Mouse (Mus musculus): ENCODE measurements around the gene Pagr1b.

Pagr1b gene

DNA sequence TGATC, at the start of gene Pagr1b:
Gene Pagr1b, minus strand, starts transcription at position 4 of the 5 bp plus-strand sequence.
- DNase-seq, result no peak

DNA sequence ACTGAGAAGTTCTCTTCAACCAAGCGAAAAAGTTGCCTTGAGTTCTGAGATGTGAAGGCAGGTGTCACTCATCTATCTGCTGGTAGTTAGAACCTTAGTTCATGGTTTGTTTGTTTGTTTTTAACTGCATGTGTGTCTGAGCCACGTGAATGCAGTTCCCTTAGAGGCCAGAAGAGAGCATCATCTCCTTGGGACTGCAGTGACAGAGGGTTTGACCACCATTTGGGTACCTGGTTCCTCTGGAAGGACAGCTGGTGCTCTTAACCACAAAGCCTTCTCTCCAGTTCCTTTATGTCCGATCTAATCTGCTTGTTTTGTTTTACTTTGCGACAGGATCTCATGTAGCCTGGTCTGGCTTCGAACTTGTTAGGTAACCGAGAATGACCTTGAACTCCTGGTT, 49.3 kb upstream of the Pagr1b start:
- no peak for DNase-seq

DNA sequence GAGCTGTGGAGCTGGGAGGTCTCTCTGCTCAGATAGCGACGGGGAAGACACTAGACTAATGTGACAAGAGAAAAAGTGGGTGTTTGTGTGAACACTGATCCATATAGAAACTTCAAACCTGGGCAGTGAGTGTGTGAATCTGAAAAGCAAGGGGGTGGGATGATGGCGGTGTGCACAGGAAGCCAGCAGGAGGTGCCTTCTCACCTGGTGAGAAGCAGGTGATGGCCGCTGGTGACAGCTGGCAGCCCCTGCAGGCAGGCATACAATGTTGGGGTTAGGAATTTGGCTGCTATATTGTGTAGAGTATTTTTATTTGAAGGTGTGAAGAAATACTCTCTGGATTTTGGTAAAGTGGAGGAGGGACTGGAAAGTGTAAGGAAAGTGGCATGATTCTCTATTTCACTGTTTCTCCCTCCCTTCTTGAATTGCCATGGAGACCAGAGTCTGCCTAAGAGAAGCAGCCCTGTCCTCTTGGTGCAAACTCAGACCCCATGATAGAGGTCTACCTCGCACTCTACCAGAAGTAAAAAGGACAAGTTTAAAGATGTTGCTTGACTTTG, 38.8 kb upstream of the Pagr1b start:
- DNase-seq, result no peak

- DNase-seq, result peak; percentile 94
These were observed 25.8 kb upstream of the Pagr1b start, which contains the start of gene Kif22 for GRCm38 (mm10) chr7:127041851-127042672. Kif22 (minus strand) TSS chr7:127042471.

GRCm38 (mm10) chr7:127031244-127031643, 15.0 kb upstream of the Pagr1b start:
- no peak for DNase-seq

DNA sequence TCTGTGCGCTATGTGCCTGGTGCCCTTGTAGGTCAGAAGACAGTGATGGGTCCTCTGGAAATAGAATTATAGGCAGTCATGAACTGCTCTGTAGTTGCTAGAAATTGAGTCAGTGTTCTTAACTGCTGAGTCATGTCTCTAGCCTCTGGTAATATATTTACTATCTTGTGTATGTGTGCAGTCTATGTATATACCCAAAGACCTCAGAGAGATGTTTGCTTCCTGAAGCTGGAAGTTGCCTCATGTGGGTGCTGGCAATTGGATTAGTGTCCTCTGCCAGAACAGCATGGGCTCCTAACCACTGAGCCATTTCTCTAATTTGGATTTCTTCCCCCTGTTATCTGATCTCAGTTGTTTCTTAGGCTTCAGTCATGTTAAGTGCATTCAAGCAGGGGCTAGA, 13.9 kb upstream of the Pagr1b start:
- DNase-seq, result no peak

DNA sequence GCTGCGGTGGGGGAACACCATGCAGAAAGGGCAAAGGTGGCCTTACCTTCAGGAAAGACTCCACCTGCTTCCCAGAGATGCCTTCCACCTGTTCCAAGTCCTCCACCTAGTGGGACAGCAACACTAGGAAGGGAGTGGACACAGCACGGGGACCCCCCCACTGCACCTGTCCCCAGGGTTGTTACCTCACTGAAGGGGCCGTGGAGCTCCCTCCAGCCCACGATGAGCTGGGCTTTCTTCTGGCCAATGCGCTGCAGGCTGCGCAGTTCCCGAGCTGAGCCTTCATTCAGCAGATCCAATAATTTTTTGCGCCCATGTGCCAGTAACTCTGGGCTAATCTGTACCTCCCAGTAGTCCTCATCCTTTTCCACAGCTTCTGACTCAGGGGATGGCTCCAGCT, 11.6 kb upstream of the Pagr1b start:
- no peak for DNase-seq

DNA sequence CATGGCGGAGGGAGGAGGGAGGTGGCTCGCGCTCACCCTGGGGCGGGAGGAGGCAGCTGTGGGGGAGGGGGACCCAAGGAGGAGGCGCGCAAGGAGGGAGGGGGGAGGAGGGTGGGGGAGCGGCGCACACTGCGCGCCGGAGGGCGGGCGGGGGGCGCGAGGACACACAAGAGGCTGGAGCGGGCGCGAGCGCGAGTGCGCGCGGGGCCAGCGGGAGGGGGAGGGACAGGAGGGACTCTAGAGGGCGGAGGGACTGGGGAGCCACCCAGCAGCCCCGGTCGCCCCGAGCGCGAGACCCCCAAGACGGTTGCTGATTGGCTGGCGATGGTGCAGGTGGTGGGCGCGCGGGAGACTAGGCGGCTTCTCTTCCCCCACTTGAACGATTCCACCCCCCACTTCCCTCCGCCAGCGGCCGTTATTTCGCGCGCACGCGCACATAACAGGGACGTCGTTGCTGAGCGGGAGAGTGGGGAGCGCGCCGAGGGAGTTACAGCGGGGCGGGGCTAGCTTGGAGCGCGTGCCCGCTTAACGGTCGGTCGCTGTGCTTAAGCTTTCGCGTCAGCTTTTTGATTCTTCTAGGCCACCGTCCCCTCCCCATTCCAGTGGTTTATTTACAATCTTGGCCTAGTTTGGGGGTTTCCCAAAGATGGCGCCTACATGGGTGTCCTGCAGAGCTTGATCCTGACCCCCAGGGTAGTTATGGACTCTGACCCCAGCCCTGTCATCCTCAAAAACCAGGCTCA, 10.9 kb upstream of the Pagr1b start, which contains the start of gene Maz:
Gene Maz, minus strand, starts transcription at position 54 of the 743 bp plus-strand sequence.
- peak; percentile 100 for DNase-seq

- no peak for DNase-seq
These were observed 10.3 kb upstream of the Pagr1b start for GRCm38 (mm10) chr7:127026616-127026983.

GRCm38 (mm10) chr7:127026161-127026600, 9.9 kb upstream of the Pagr1b start:
- peak; percentile 89 for DNase-seq

DNA sequence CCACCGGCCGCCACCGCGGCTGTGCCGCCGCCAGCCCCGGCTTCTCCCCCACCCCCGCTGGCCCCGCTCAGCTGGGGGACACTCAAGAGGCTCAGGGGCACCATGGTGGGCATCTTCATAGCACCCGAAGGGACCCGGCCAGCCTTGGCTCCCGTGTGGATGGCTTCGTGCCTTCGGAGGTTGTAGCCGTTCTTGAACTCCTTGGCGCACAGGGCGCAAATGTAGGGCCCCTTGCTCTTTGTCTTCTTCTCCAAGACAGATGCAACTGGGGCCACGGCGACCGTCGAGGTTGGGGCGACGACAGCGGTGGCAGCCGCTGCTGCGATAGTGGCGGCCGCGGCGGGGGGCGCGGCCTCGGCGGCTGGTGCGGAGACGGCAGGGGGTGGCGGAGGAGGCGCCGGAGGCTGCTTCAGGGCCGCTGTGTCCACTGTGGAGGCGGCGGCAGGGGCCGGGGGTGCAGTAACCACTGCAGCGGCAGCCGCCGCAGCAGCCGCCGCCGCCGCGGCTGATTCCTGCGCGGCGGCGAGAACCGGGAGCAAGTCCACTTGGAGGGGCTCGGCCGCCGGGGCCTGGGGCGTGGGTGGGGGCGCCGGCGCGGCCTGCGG, 9.4 kb upstream of the Pagr1b start:
- peak; percentile 79 for DNase-seq

DNA sequence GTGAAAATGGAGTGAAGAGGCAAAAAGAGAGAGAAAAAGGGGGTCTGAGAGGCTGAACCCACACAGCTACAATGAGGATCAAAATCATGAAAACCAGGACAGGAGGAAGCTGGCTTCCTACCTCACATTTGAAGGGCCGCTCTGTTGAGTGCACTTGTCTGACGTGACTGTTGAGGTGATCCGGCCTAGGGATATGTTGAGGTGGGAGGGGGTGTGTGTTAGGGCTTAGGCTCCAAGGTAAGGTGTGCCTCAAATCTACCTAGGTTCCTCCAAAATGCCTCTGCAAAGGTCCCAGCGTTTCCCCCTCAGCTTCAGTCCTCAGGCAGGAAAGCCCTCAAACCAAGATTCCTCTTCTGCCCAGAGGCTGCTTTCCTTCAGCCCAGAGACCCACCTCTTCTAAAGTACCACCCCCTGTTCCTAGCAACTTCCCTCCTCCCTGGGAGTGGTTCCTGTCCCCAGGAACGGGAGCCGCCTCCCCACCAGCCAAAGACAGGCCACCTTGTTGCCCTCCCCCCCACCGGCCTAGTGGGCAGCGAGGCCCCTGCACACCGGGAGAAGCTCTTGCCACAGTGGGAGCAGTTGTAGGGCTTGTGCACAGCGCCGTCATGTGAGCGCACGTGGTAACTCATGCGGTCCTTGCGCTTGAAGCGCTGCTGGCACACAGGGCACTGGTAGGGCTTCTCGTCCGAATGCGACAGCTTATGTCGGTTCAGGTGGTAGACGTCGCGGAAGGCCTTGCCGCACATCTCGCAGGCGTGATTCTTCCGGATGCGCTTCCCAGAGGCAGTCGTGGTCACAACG, 8.7 kb upstream of the Pagr1b start:
- peak; percentile 90 for DNase-seq

GRCm38 (mm10) chr7:127023896-127024690, 7.8 kb upstream of the Pagr1b start:
- DNase-seq, result no peak

- peak; percentile 37 for DNase-seq
These were observed 7.0 kb upstream of the Pagr1b start for GRCm38 (mm10) chr7:127023272-127023691.

GRCm38 (mm10) chr7:127022528-127023271, 6.4 kb upstream of the Pagr1b start:
- no peak for DNase-seq

DNA sequence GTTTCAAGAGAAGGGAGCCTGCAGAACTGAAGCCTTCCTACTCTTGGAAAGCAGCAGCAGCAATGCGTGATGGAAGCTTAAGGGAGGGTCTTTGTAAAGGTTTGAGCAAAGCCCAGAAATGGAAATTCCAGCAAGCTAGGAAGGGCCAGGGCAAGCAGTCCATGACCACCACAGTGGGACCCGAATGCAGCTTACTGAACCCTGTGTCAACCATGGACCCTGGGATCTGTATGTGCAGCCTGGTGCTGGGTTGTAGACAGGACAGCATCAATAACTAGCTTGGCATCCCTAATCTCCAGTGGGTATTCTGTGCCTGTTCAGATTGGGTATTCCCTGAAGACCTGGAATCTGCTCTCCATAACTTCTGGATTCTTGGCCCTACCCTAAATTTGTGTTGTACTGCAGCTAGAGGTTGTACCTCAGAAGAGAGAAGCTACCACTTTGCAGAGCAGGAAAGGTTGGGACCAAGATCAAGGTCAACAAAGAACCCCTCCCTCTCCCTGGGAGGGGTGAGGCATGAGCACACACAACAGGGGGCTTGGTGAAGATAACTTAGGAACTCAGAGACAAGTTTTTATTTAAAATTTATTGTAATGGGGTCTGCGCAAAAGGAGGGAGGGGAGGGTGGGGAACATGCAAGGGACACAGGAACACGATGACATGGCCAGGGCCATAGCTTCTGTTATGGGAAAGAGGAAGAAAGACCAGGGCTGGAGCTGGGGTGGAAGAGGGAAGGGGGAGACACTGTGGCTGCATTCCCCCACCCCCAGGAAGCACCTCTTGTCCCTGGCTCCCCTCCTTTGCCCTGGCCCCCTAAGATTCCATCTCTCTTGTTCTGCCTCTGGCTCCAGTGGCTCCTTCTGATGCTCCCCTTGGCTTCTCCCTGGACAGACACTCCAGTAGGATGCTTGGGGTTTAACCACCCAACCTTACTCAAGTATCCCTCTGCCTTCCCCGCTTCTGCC, 5.6 kb upstream of the Pagr1b start:
- DNase-seq, result no peak

DNA sequence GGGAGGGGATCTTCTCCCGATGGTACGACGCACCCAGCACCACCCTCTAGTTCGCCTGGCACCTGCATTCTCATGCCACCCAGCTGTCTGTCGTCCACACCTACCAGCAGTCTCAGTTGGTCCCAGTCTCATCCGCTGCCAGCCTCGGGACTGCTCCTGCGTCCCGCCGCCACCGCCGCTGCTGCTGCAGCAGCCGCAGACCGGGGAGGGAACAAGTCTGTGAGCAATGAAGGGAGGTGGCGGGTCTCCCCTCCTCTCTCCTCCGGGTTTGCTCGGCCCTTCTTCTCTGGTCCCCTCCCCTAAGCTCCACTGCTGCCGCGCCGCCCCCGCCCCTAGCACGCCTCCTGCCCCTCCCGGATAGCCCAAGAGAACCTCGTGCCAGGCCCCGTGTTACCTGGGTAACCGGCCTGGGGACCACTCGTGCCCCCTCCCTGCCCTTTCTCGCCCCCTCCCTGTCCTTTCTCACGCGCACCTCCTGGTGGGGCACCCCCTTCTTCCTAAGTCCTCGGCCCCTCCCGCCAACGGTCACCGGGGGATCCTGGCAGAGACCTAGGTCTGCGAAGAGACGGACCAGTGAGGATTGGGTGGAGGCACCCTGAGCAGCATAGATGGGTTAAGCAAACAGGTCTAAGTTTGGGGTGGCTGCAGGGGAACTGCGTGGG, 4.7 kb upstream of the Pagr1b start, which contains the start of the genes Gm42742 and Prrt2:
Gene Gm42742, minus strand, starts transcription at position 197 of the 662 bp plus-strand sequence.
Gene Prrt2, minus strand, starts transcription at position 311 of the 662 bp plus-strand sequence.
- peak; percentile 77 for DNase-seq

DNA sequence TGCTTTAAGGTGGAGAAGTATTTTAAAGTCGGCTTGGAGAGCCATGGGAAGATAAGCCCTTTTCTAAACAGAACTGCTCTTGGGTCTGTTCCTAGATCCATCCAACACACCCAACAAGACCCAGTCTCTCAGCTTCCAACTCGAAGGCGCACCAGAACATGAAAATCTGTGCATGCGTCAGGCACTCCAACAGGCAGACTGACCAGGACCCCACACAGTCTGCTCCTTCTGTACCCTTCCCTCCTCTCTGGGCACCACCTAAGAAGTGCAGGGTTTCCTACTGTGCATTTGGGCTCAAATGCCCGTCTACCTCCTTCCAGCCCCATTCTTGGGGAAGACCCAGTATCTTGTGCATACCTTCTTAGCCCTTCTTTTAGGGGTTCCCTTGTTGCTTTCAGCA, 4.2 kb upstream of the Pagr1b start:
- DNase-seq, result no peak

DNA sequence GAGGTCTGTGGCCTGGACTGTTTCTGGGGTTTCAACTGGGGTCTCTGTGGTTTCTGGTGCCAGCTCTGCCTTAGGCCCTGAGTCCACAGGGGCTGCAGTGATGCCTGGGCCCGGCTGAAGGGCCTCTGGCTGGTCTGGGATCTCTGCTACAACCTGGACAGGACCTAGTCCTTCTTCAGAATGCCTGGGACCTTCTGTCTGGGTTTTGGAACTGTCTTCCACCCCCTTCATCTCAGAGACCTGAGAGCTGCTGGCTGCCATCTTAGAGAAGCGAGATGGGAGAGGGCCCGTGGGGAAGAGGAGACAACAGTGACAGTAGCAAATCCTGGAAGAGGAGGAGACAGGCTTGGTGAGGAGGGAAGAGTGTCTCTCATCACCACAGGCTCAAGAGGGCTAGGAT, 3.7 kb upstream of the Pagr1b start:
- DNase-seq, result no peak
